Mouse (Mus musculus) hindbrain, embryonic 11.5 days (tissue): ENCODE results near the gene Gm42688. TPM values are rescaled to one million over a fixed set of nuclear protein-coding genes. Genes with fewer than 3 reads are reported as not detected.
"Not testable (repeated sequence)": the region's sequence is repeated elsewhere in the genome, so short reads cannot be mapped to it uniquely, and the experiment has no call there.

ENCODE experiments used
- ATAC-seq: fragments of 200-750 bp; cut with Nextera tagmentation; 2 replicates; pipeline ENCODE4 v1.8.0; 2017; ENCODE audit warnings: mild to moderate bottlenecking, moderate TSS enrichment, moderate library complexity; ENCODE audit not compliant: low FRiP score
- DNase-seq: peaks from one replicate; pipeline ENCODE4 v3.0.0-alpha.2; 2015; ENCODE audit warnings: low spot score
- H3K27ac ChIP-seq: fragments of 300-500 bp; sonication (generic); 2 replicates; pipeline ENCODE4 v1.5.1; 2014; ENCODE audit warnings: mild to moderate bottlenecking, low read depth, low read length
- H3K27me3 ChIP-seq: fragments of 300-500 bp; sonication (generic); 2 replicates; pipeline ENCODE4 v1.6.1; 2014; ENCODE audit warnings: mild to moderate bottlenecking, low read length, moderate library complexity, mixed read lengths; ENCODE audit not compliant: control insufficient read depth, insufficient read depth
- H3K36me3 ChIP-seq: fragments of 300-500 bp; sonication (generic); 2 replicates; pipeline ENCODE4 v1.6.1; 2014; ENCODE audit warnings: mild to moderate bottlenecking, low read length, moderate library complexity, mixed read lengths; ENCODE audit not compliant: control insufficient read depth, insufficient read depth
- H3K4me1 ChIP-seq: fragments of 300-500 bp; sonication (generic); replicated peaks from 2 replicates; pipeline ENCODE4 v1.6.1; 2014; ENCODE audit warnings: low read length, mixed read lengths; ENCODE audit not compliant: control insufficient read depth, insufficient read depth
- H3K4me2 ChIP-seq: fragments of 300-500 bp; sonication (generic); replicated peaks from 2 replicates; pipeline ENCODE4 v1.6.1; 2014; ENCODE audit warnings: mild to moderate bottlenecking, low read depth, low read length
- H3K4me3 ChIP-seq: fragments of 300-500 bp; sonication (generic); 2 replicates; pipeline ENCODE4 v1.5.1; 2014; ENCODE audit warnings: low read depth, low read length
- H3K9ac ChIP-seq: fragments of 300-500 bp; sonication (generic); 2 replicates; pipeline ENCODE4 v1.6.1; 2014; ENCODE audit warnings: low read depth, low read length
- H3K9me3 ChIP-seq: fragments of 300-500 bp; sonication (generic); 2 replicates; pipeline ENCODE4 v1.6.1; 2016; ENCODE audit warnings: low read length; ENCODE audit not compliant: control insufficient read depth
- WGBS: fragments of 180-500 bp; shearing (Covaris S2); extraction: QIAGEN DNeasy Blood & Tissue Kit; methylation state at CpG from one replicate; pipeline ENCODE4 v1.1.7; 2014; 5-methylcytosine and 5-hydroxymethylcytosine counted together
- microRNA counts: library from miRNA; unstranded; fragments of <30 nt; microRNA quantifications from one replicate; lab custom pipeline; 2015
- polyA plus RNA-seq: library from polyadenylated mRNA; unstranded; fragments of >200 nt; fragmentation: Nextera tagmentation; extraction: Ambion mirVana; gene quantifications from 2 replicates; pipeline ENCODE4 v1.2.1, GENCODE M21; 2014

Gm42688 gene
- polyA plus RNA-seq, 1 experiment from 2014 or later = 1.9 TPM

GRCm38 (mm10) chr6:83151721-83152120, 50.3 kb downstream of the Gm42688 start:
- ATAC-seq (no peak), DNase-seq (no peak)
- Histone ChIP-seq H3K4me2 (no peak overlapping the region), H3K9me3 (no peaks in the 10 kb centered on the region), H3K36me3 (0 out of 2 replicates have a peak, but pooled peaks cover 2% of the 10 kb centered on the region), H3K4me1 (0 out of 2 replicates have a peak, but pooled peaks cover 8% of the 10 kb centered on the region), H3K9ac (no peak overlapping the region), H3K27ac (no peak overlapping the region), H3K27me3 (no peaks in the 10 kb centered on the region), H3K4me3 (no peak overlapping the region)
- WGBS = 24% methylated on average over 8 of the region's 8 CpGs

GRCm38 (mm10) chr6:83153038-83153437, 51.6 kb downstream of the Gm42688 start:
- Histone ChIP-seq H3K27me3 (no peaks in the 10 kb centered on the region), H3K9ac (no peak overlapping the region), H3K4me2 (no peak overlapping the region), H3K4me1 (0 out of 2 replicates have a peak, but pooled peaks cover 8% of the 10 kb centered on the region), H3K4me3 (no peak overlapping the region), H3K27ac (no peak overlapping the region), H3K9me3 (no peaks in the 10 kb centered on the region), H3K36me3 (no peaks in the 10 kb centered on the region)
- no peak for DNase-seq
- WGBS = 92% methylated on average over 12 of the region's 12 CpGs
- no peak for ATAC-seq

- 74% methylated on average over 5 of the region's 5 CpGs for WGBS
Observed at GRCm38 (mm10) chr6:83153485-83153884, 52.1 kb downstream of the Gm42688 start.

GRCm38 (mm10) chr6:83155552-83156238, 54.3 kb downstream of the Gm42688 start:
- ATAC-seq = peak; percentile 63
- H3K36me3 ChIP-seq = no peaks in the 10 kb centered on the region
- no peak overlapping the region for H3K27ac ChIP-seq
- no peak for DNase-seq
- H3K27me3 ChIP-seq = peaks cover 9% of the 10 kb centered on the region
- H3K4me2 ChIP-seq = peak overlapping the region; percentile 76
- 8% methylated on average over 23 of the region's 23 CpGs for WGBS
- peak overlapping the region; percentile 51 for H3K4me3 ChIP-seq
- no peaks in the 10 kb centered on the region for H3K9me3 ChIP-seq
- H3K9ac ChIP-seq = peak overlapping the region; percentile 53
- 0 out of 2 replicates have a peak, but pooled peaks cover 8% of the 10 kb centered on the region for H3K4me1 ChIP-seq

More at GRCm38 (mm10) chr6:83153485-83153884, 52.1 kb downstream of the Gm42688 start:
- Histone ChIP-seq H3K4me3 (no peak overlapping the region), H3K36me3 (no peaks in the 10 kb centered on the region), H3K9me3 (no peaks in the 10 kb centered on the region), H3K27me3 (no peaks in the 10 kb centered on the region), H3K4me1 (0 out of 2 replicates have a peak, but pooled peaks cover 8% of the 10 kb centered on the region), H3K9ac (no peak overlapping the region), H3K4me2 (no peak overlapping the region), H3K27ac (no peak overlapping the region)
- no peak for DNase-seq
- ATAC-seq = no peak

GRCm38 (mm10) chr6:83156259-83156684, 54.9 kb downstream of the Gm42688 start, which contains the start of the genes Wdr54 and 1700003E16Rik:
Wdr54 (minus strand) TSS chr6:83156397.
1700003E16Rik (plus strand) TSS chr6:83156404.
- DNase-seq (peak; percentile 95), ATAC-seq (peak; percentile 94)
- Histone ChIP-seq H3K4me2 (peak within 1 kb of the TSS; percentile 76), H3K9ac (peak within 1 kb of the TSS; percentile 53), H3K27me3 (peaks cover 14% of the 10 kb centered on the region), H3K9me3 (no peaks in the 10 kb centered on the region), H3K27ac (no peak within 1 kb of the TSS), H3K36me3 (no peaks in the 10 kb centered on the region), H3K4me1 (peaks cover 8% of the 10 kb centered on the region; the same call in 1 of the 2 replicates), H3K4me3 (peak within 1 kb of the TSS; percentile 51)
- 1% methylated on average over 32 of the region's 32 CpGs for WGBS

GRCm38 (mm10) chr6:83159456-83159855, 58.0 kb downstream of the Gm42688 start:
- Histone ChIP-seq H3K27me3 (peaks cover 31% of the 10 kb centered on the region), H3K4me1 (peaks cover 11% of the 10 kb centered on the region; the same call in 1 of the 2 replicates)
- H3K36me3 ChIP-seq, H3K9me3 ChIP-seq, H3K27ac ChIP-seq, ATAC-seq, H3K4me3 ChIP-seq, H3K9ac ChIP-seq, H3K4me2 ChIP-seq: not testable (repeated sequence)
- 42% methylated on average over 3 of the region's 3 CpGs for WGBS
- DNase-seq = peak; percentile 71

MicroRNA genes within 50 kb of the gene (microRNA counts, 519-probe panel; counts per million panel counts)
- not detected for microRNA mmu-miR-3470a+mmu-miR-3470b (lab: Ali Mortazavi, UCI)

Other genes with a start within 250 kb of the Gm42688 start
- 1.7 and 2.0 TPM in 2 replicates for gene Sema4f, start 161.8 kb upstream of the Gm42688 start, polyA plus RNA-seq
- 0.22 TPM in 1 of 2 replicates, not detected in the other for gene M1ap, start 154.7 kb upstream of the Gm42688 start, polyA plus RNA-seq
- gene Dok1, start 68.1 kb upstream of the Gm42688 start, polyA plus RNA-seq = 4.5 and 6.6 TPM in 2 replicates
- gene Loxl3, start 67.4 kb upstream of the Gm42688 start, polyA plus RNA-seq = 7.1 and 7.7 TPM in 2 replicates
- gene Aup1, start 47.1 kb upstream of the Gm42688 start, polyA plus RNA-seq = 112 TPM in 2 replicates
- gene Htra2, start 46.3 kb upstream of the Gm42688 start, polyA plus RNA-seq = 31.7 and 33.9 TPM in 2 replicates
- 0.81 and 0.93 TPM in 2 replicates for gene Dqx1, start 43.8 kb upstream of the Gm42688 start, polyA plus RNA-seq
- 5.2 and 9.4 TPM in 2 replicates for gene Tlx2, start 31.3 kb upstream of the Gm42688 start, polyA plus RNA-seq
- gene Pcgf1, start 23.7 kb upstream of the Gm42688 start, polyA plus RNA-seq = 38.1 and 39.8 TPM in 2 replicates
- gene Lbx2, start 15.2 kb upstream of the Gm42688 start, polyA plus RNA-seq = 0.38 TPM in 1 of 2 replicates, not detected in the other
- gene Ccdc142, start within 50 bp of the Gm42688 start, polyA plus RNA-seq = 0.91 and 1.0 TPM in 2 replicates
- gene Mrpl53, start 7.4 kb downstream of the Gm42688 start, polyA plus RNA-seq = 127 TPM in 2 replicates
- 17.1 and 20.2 TPM in 2 replicates for gene Mogs, start 13.9 kb downstream of the Gm42688 start, polyA plus RNA-seq
- gene Wbp1, start 19.9 kb downstream of the Gm42688 start, polyA plus RNA-seq = 160 and 179 TPM in 2 replicates
- gene Ino80b, start 23.8 kb downstream of the Gm42688 start, polyA plus RNA-seq = 18.5 and 21.3 TPM in 2 replicates
- gene Rtkn, start 33.8 kb downstream of the Gm42688 start, polyA plus RNA-seq = 17.7 and 18.3 TPM in 2 replicates
- gene Wdr54, start 54.8 kb downstream of the Gm42688 start, polyA plus RNA-seq = 12.3 and 13.8 TPM in 2 replicates
- 3.7 TPM in 2 replicates for gene 1700003E16Rik, start 54.8 kb downstream of the Gm42688 start, polyA plus RNA-seq
- 75.1 and 81.6 TPM in 2 replicates for gene Dctn1, start 64.3 kb downstream of the Gm42688 start, polyA plus RNA-seq
- gene Slc4a5, start 118.2 kb downstream of the Gm42688 start, polyA plus RNA-seq = 2.5 and 3.1 TPM in 2 replicates
- 41.8 and 46.9 TPM in 2 replicates for gene Mthfd2, start 224.3 kb downstream of the Gm42688 start, polyA plus RNA-seq
- gene Mob1a, start 224.4 kb downstream of the Gm42688 start, polyA plus RNA-seq = 60.9 and 65.6 TPM in 2 replicates
- 110 and 117 TPM in 2 replicates for gene Bola3, start 247.5 kb downstream of the Gm42688 start, polyA plus RNA-seq